14 mouse cellular contexts compared by ENCODE assay signal in the genomic region with DNA sequence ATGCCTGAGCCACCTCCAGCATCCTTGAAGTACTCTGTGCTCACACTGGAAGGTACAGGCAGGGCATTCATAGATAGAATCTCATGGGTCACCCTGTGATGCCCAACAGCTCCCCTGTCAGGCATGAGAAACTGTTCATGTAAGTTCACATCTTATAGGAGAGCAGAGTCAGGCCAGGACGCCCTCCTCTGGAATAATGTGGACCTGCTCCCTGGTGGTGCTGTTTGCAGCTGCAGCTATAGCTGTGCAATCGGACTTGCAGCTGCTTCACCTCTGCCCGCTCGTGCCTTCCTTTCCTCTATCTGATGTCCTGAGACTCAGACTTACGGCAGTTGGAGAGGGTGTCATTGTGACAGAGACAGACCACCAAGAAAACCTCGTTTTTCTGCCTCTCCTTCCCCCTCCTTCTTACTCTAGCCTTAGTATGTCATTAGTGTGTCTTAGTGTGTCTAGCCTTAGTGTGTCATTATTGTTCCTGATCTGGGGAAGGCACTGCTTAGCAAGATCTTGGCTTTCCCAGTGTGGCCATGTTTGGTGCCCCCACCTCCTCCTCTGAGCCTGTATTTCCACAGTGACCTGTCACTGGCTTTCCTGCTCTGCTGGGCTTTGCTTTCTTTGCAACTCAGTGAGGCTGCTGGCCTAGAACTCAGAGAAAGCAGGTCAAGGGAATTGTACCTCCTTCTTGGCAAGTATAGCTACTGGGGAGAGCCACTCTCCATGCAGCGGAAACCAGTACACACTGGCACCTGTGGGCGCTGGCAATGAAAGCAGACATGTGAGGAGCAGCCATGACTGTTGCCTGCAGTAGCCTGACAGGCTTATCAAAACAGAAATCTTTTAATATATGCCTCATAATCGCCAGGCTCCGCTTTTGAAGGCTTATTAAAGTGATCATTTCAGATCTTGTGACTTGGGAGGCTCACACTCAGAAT.
A peak's percentile ranks its signal among the peaks of the same experiment; 100 is the strongest.
DNase-seq lines count a peak whose midpoint lies in the region; TF ChIP-seq lines count a peak whose summit lies in the region.
"Had no signal": no experiment of that assay in that cellular context is flagged by ENCODE, and none has a peak within 500 bp of the region (broad histone marks: within the 10 kb centered on the region; RNA-seq: fewer than 3 reads in every experiment).

No protein-coding gene starts in this region.

- no peak overlapping the region for H3K4me3 ChIP-seq in heart, adult 2 months
- no peak overlapping the region for H3K4me3 ChIP-seq in MEL (ENCODE audit: control insufficient read depth in 1 of 2, insufficient read depth in 1 of 2, low read depth in 2 of 2, low read length in 2 of 2)
- no peak overlapping the region for H3K4me3 ChIP-seq in cortical plate, adult 2 months (ENCODE audit: insufficient read depth, low read length)
- H3K4me3 ChIP-seq: limb, embryonic 13.5 days; myocyte had no signal

- no peaks in the 10 kb centered on the region for H3K4me1 ChIP-seq in heart, adult 2 months (ENCODE audit: control insufficient read depth, insufficient read depth, low read length)
- H3K4me1 ChIP-seq in MEL (ENCODE audit: control insufficient read depth in 1 of 2, insufficient read depth in 2 of 2, low read length in 2 of 2), result no peaks in the 10 kb centered on the region
- no peaks in the 10 kb centered on the region for H3K4me1 ChIP-seq in cortical plate, adult 2 months (ENCODE audit: control insufficient read depth, insufficient read depth, low read length)

- DNase-seq in heart, adult 2 months, result no peak
- DNase-seq in heart, adult 18-20 months, result no peak
- DNase-seq in 416B (ENCODE audit: low read depth) (peak; percentile 36), MEL (ENCODE audit: low read depth, low spot score) (no peak)
- no peak for DNase-seq in frontal cortex, postnatal 10 days (ENCODE audit: low spot score in 2 of 2)
- no peak for DNase-seq in kidney, adult 8-10 months
- no peak for DNase-seq in lung, postnatal 25 days (ENCODE audit: low spot score)
- DNase-seq: adrenal gland, postnatal 10 days; lung, postnatal 10 days; right cerebral cortex, adult 18-20 months had no signal

- intact Hi-C loops in heart, adult 2 months (cut with DNase I), result no loop called here

- no peak overlapping the region for H3K27ac ChIP-seq in heart, adult 2 months
- H3K27ac ChIP-seq in MEL (ENCODE audit: control insufficient read depth, low read depth, low read length), result no peak overlapping the region
- H3K27ac ChIP-seq in cortical plate, adult 2 months (ENCODE audit: insufficient read depth, low read length), result no peak overlapping the region
- H3K27ac ChIP-seq: limb, embryonic 13.5 days had no signal

- 92% methylated on average over 10 of the region's 10 CpGs for WGBS in heart, adult 2 months

- peak; percentile 22 for TF ChIP-seq RAD21 in MEL (IDR thresholded peaks at IDR 0.05; ENCODE audit: low read depth, low read length)

- no peak for TF ChIP-seq POLR2A in heart, adult 2 months (IDR thresholded peaks at IDR 0.05; ENCODE audit: insufficient read depth, low read depth, low read length)
- TF ChIP-seq POLR2A in MEL (IDR thresholded peaks at IDR 0.05; ENCODE audit: control insufficient read depth in 1 of 2, insufficient read depth in 1 of 2, low read depth in 1 of 2, low read length in 2 of 2, poor library complexity in 1 of 2), result no peak
- TF ChIP-seq POLR2A in cortical plate, adult 2 months (IDR thresholded peaks at IDR 0.05; ENCODE audit: extremely low read depth, insufficient read depth, low read length), result no peak

- H3K27me3 ChIP-seq in heart, adult 2 months (ENCODE audit: control insufficient read depth, insufficient read depth, low read length), result no peaks in the 10 kb centered on the region
- H3K27me3 ChIP-seq in MEL (ENCODE audit: control insufficient read depth in 1 of 2, insufficient read depth in 2 of 2, low read length in 2 of 2), result no peaks in the 10 kb centered on the region
- H3K27me3 ChIP-seq: limb, embryonic 13.5 days had no signal

- no peaks in the 10 kb centered on the region for H3K36me3 ChIP-seq in heart, adult 2 months (ENCODE audit: control insufficient read depth, insufficient read depth, low read length)
- H3K36me3 ChIP-seq in MEL (ENCODE audit: control insufficient read depth in 1 of 2, insufficient read depth in 2 of 2, low read length in 2 of 2), result peaks cover 0 to 1% of the 10 kb centered on the region in 2 experiments; a peak in 1 of 4 replicates

- peak; percentile 22; the same call in 1 of the 2 replicates for TF ChIP-seq CTCF in heart, adult 2 months (IDR thresholded peaks at IDR 0.05)
- peak in 2 of 3 experiments; percentile 21 to 25; a peak in 3 of 6 replicates for TF ChIP-seq CTCF in MEL (IDR thresholded peaks at IDR 0.05 in 2 of 3, conservative IDR thresholded peaks at IDR 0.05 in 1 of 3; ENCODE audit: control insufficient read depth in 1 of 3, insufficient read depth in 1 of 3, low read depth in 2 of 3, low read length in 3 of 3, poor library complexity in 1 of 3, severe bottlenecking in 1 of 3)
- 0 out of 2 replicates have a peak, but pooled peaks have one; percentile 12 for TF ChIP-seq CTCF in cortical plate, adult 2 months (IDR thresholded peaks at IDR 0.05; ENCODE audit: extremely low read depth, insufficient read depth, low read length)

- no peak for TF ChIP-seq EP300 in heart, adult 2 months (IDR thresholded peaks at IDR 0.05; ENCODE audit: insufficient read depth, low read depth, low read length)
- no peak for TF ChIP-seq EP300 in MEL (IDR thresholded peaks at IDR 0.05; ENCODE audit: low read depth in 1 of 2, low read length in 2 of 2)

- H3K9ac ChIP-seq in heart, adult 2 months (ENCODE audit: low read depth, low read length), result no peak overlapping the region
- H3K9ac ChIP-seq in MEL (ENCODE audit: control insufficient read depth, low read depth, low read length, poor library complexity, severe bottlenecking), result no peak overlapping the region
- H3K9ac ChIP-seq: limb, embryonic 13.5 days had no signal

- H3K9me3 ChIP-seq in MEL (replicated peaks; ENCODE audit: insufficient read depth, low read length), result no peaks in the 10 kb centered on the region
- H3K9me3 ChIP-seq: G1E; limb, embryonic 13.5 days had no signal

- no peaks in the 10 kb centered on the region for H3K79me2 ChIP-seq in heart, adult 2 months (replicated peaks; ENCODE audit: control insufficient read depth, insufficient read depth, low read length)
- no peaks in the 10 kb centered on the region for H3K79me2 ChIP-seq in MEL (ENCODE audit: control insufficient read depth, insufficient read depth, low read length, poor library complexity)

TF ChIP-seq in MEL, 35 proteins besides CTCF, POLR2A, EP300 and RAD21:
- TF ChIP-seq SMC3 (IDR thresholded peaks at IDR 0.05; ENCODE audit: low read depth, low read length), result peak; percentile 24; the same call in 1 of the 2 replicates
- no peak for TF ChIP-seq ZNF384 (IDR thresholded peaks at IDR 0.05; ENCODE audit: low read depth, low read length)
TF ChIP-seq in MEL: peak in this region for 1.
